Mouse (Mus musculus) limb, embryonic 12.5 days (tissue): ENCODE data around the gene Dock6. TPM values are rescaled to one million over a fixed set of nuclear protein-coding genes. Genes with fewer than 3 reads are reported as not detected.
"Not testable (repeated sequence)": the region's sequence is repeated elsewhere in the genome, so short reads cannot be mapped to it uniquely, and the experiment has no call there.

Experiments used
- ATAC-seq: fragments of 200-750 bp; cut with Nextera tagmentation; 2 replicates; pipeline ENCODE4 v1.8.0; 2017; ENCODE audit warnings: low read depth, moderate TSS enrichment; ENCODE audit not compliant: insufficient number of reproducible peaks, insufficient read depth, low FRiP score, low TSS enrichment
- H3K27ac ChIP-seq: fragments of 300-500 bp; sonication (generic); 2 replicates; pipeline ENCODE4 v1.5.1; 2016; ENCODE audit warnings: mild to moderate bottlenecking, moderate library complexity
- H3K27me3 ChIP-seq: fragments of 300-500 bp; sonication (generic); 2 replicates; pipeline ENCODE4 v1.6.1; 2016; ENCODE audit warnings: mild to moderate bottlenecking, moderate library complexity
- H3K36me3 ChIP-seq: fragments of 300-500 bp; sonication (generic); 2 replicates; pipeline ENCODE4 v1.6.1; 2016; ENCODE audit warnings: mild to moderate bottlenecking, moderate library complexity
- H3K4me1 ChIP-seq: fragments of 300-500 bp; sonication (generic); replicated peaks from 2 replicates; pipeline ENCODE4 v1.6.1; 2016
- H3K4me2 ChIP-seq: fragments of 300-500 bp; sonication (generic); 2 replicates; pipeline ENCODE4 v1.6.1; 2016; ENCODE audit warnings: mild to moderate bottlenecking, moderate library complexity
- H3K4me3 ChIP-seq: fragments of 300-500 bp; sonication (generic); replicated peaks from 2 replicates; pipeline ENCODE4 v1.5.1; 2016; ENCODE audit warnings: mild to moderate bottlenecking
- H3K9ac ChIP-seq: fragments of 300-500 bp; sonication (generic); replicated peaks from 2 replicates; pipeline ENCODE4 v1.6.1; 2016; ENCODE audit warnings: mild to moderate bottlenecking, moderate library complexity
- H3K9me3 ChIP-seq: fragments of 300-500 bp; sonication (generic); 2 replicates; pipeline ENCODE4 v1.6.1; 2016; ENCODE audit warnings: mild to moderate bottlenecking, moderate library complexity
- WGBS: fragments of 180-500 bp; shearing (Covaris S2); methylation state at CpG from one replicate; pipeline ENCODE4 v1.1.7; 2016; 5-methylcytosine and 5-hydroxymethylcytosine counted together
- polyA plus RNA-seq: library from polyadenylated mRNA; unstranded; fragments of >200 nt; fragmentation: Nextera tagmentation; extraction: Ambion mirVana; gene quantifications from 2 replicates; pipeline ENCODE4 v1.2.1, GENCODE M21; 2016

Dock6 gene
- polyA plus RNA-seq, 1 experiment from 2014 or later, result 38.3 TPM

- Histone ChIP-seq H3K9me3 (no peaks in the 10 kb centered on the region), H3K27ac (no peak overlapping the region), H3K9ac (no peak overlapping the region), H3K4me2 (no peak overlapping the region), H3K4me1 (peaks cover 7% of the 10 kb centered on the region), H3K27me3 (no peaks in the 10 kb centered on the region), H3K36me3 (peaks cover 91% of the 10 kb centered on the region), H3K4me3 (no peak overlapping the region)
- WGBS, result 93% methylated on average over 16 of the region's 16 CpGs
- ATAC-seq, result no peak
These were observed 78.1 kb downstream of the Dock6 start for GRCm38 (mm10) chr9:21774353-21774752.

- not testable (repeated sequence) for H3K9me3 ChIP-seq, H3K4me3 ChIP-seq, H3K9ac ChIP-seq, H3K27ac ChIP-seq, H3K27me3 ChIP-seq, ATAC-seq, H3K4me2 ChIP-seq
- peaks cover 16% of the 10 kb centered on the region for H3K4me1 ChIP-seq
- peaks cover 91% of the 10 kb centered on the region for H3K36me3 ChIP-seq
- WGBS, result 91% methylated on average over 5 of the region's 5 CpGs
These were observed 79.0 kb downstream of the Dock6 start for GRCm38 (mm10) chr9:21773396-21773795.

- Histone ChIP-seq H3K9me3 (no peaks in the 10 kb centered on the region), H3K9ac (no peak overlapping the region; the same call in 1 of the 2 replicates), H3K36me3 (peaks cover 68% of the 10 kb centered on the region), H3K27ac (peak overlapping the region; percentile 96), H3K27me3 (no peaks in the 10 kb centered on the region), H3K4me2 (no peak overlapping the region), H3K4me3 (no peak overlapping the region), H3K4me1 (peaks cover 34% of the 10 kb centered on the region)
- ATAC-seq, result no peak
- 80% methylated on average over 26 of the region's 26 CpGs for WGBS
These were observed 82.8 kb downstream of the Dock6 start for GRCm38 (mm10) chr9:21769558-21770183.

GRCm38 (mm10) chr9:21768511-21769411, 83.7 kb downstream of the Dock6 start:
- Histone ChIP-seq H3K9ac (peak overlapping the region; percentile 24; the same call in 1 of the 2 replicates), H3K27me3 (no peaks in the 10 kb centered on the region), H3K4me1 (peaks cover 34% of the 10 kb centered on the region), H3K4me3 (no peak overlapping the region), H3K9me3 (no peaks in the 10 kb centered on the region), H3K4me2 (peak overlapping the region; percentile 36), H3K36me3 (peaks cover 59% of the 10 kb centered on the region), H3K27ac (peak overlapping the region; percentile 96)
- no peak for ATAC-seq
- 50% methylated on average over 13 of the region's 13 CpGs for WGBS

GRCm38 (mm10) chr9:21767896-21768295, 84.5 kb downstream of the Dock6 start:
- Histone ChIP-seq H3K9me3 (no peaks in the 10 kb centered on the region), H3K27ac (peak overlapping the region; percentile 96), H3K36me3 (peaks cover 52% of the 10 kb centered on the region), H3K4me1 (peaks cover 34% of the 10 kb centered on the region), H3K27me3 (no peaks in the 10 kb centered on the region), H3K4me3 (no peak overlapping the region), H3K4me2 (peak overlapping the region; percentile 36), H3K9ac (peak overlapping the region; percentile 24; the same call in 1 of the 2 replicates)
- 31% methylated on average over 11 of the region's 11 CpGs for WGBS
- ATAC-seq, result peak; percentile 52; the same call in 1 of the 2 replicates

GRCm38 (mm10) chr9:21764084-21764999, 88.1 kb downstream of the Dock6 start:
- Histone ChIP-seq H3K9ac (no peak overlapping the region), H3K4me3 (no peak overlapping the region), H3K4me1 (peaks cover 29% of the 10 kb centered on the region), H3K27ac (no peak overlapping the region), H3K36me3 (peaks cover 19% of the 10 kb centered on the region), H3K4me2 (no peak overlapping the region), H3K27me3 (no peaks in the 10 kb centered on the region), H3K9me3 (no peaks in the 10 kb centered on the region)
- ATAC-seq, result no peak
- WGBS, result 93% methylated on average over 6 of the region's 6 CpGs

GRCm38 (mm10) chr9:21762135-21762534, 90.3 kb downstream of the Dock6 start:
- Histone ChIP-seq H3K27me3 (no peaks in the 10 kb centered on the region), H3K9ac (no peak overlapping the region), H3K9me3 (no peaks in the 10 kb centered on the region), H3K27ac (no peak overlapping the region), H3K36me3 (peaks cover 20% of the 10 kb centered on the region), H3K4me1 (peaks cover 17% of the 10 kb centered on the region), H3K4me2 (no peak overlapping the region), H3K4me3 (no peak overlapping the region)
- ATAC-seq, result no peak

- 1% methylated on average over 54 of the region's 54 CpGs for WGBS
- peak within 1 kb of the TSS; percentile 88 for H3K4me3 ChIP-seq
These were observed 92.0 kb downstream of the Dock6 start, which contains the start of gene Spc24 for GRCm38 (mm10) chr9:21760155-21761088. Gene Spc24, minus strand, starts transcription at chr9:21760303.

GRCm38 (mm10) chr9:21759718-21760117, 92.7 kb downstream of the Dock6 start:
- H3K36me3 ChIP-seq, result peaks cover 30% of the 10 kb centered on the region
- H3K9me3 ChIP-seq, result no peaks in the 10 kb centered on the region
- peaks cover 13% of the 10 kb centered on the region for H3K4me1 ChIP-seq
- WGBS, result under 1% methylated on average over 20 of the region's 20 CpGs
- peak overlapping the region; percentile 88 for H3K4me3 ChIP-seq
- H3K27me3 ChIP-seq, result no peaks in the 10 kb centered on the region
- no peak; the same call in 1 of the 2 replicates for ATAC-seq
- H3K9ac ChIP-seq, result peak overlapping the region; percentile 76
- peak overlapping the region; percentile 64; the same call in 1 of the 2 replicates for H3K27ac ChIP-seq
- H3K4me2 ChIP-seq, result peak overlapping the region; percentile 76

More at GRCm38 (mm10) chr9:21760155-21761088, 92.0 kb downstream of the Dock6 start, which contains the start of gene Spc24:
- Histone ChIP-seq H3K4me2 (peak within 1 kb of the TSS; percentile 76), H3K27ac (peak within 1 kb of the TSS; percentile 75), H3K36me3 (peaks cover 27% of the 10 kb centered on the region), H3K27me3 (no peaks in the 10 kb centered on the region), H3K9ac (peak within 1 kb of the TSS; percentile 76), H3K4me1 (peaks cover 13% of the 10 kb centered on the region), H3K9me3 (no peaks in the 10 kb centered on the region)
- peak; percentile 93 for ATAC-seq
